Mouse (Mus musculus): Measurements from ENCODE around the gene Gm10591. TPM values are rescaled to one million over a fixed set of nuclear protein-coding genes. Genes with fewer than 3 reads are reported as not detected.
"Not testable (repeated sequence)": the region's sequence is repeated elsewhere in the genome, so short reads cannot be mapped to it uniquely, and the experiment has no call there.

Gm10591 gene
- total RNA-seq (2021), result not detected

DNA sequence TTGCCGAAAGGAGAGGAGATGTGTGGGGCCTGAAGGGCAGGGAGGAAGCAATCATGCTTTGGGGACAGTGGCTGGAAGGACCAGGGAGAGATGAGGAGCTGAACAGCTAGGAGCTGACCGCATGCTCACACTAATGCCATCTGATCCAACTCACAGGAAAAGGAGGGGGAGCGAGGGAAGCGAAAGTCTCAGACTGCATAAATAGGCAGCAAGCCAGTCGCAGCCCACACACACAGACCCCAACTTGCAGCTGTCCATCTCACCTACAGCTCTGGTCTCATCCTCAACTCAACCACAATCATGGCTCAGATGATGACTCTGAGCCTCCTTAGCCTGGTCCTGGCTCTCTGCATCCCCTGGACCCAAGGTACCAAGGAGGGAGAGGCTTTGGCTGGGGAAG lies at the start of gene Gm10591:
Gene Gm10591, plus strand, starts transcription at position 301 of the 400 bp plus-strand sequence.
- intact Hi-C loops (cut with DNase I); DNase-seq: not testable (repeated sequence)

GRCm38 (mm10) chr4:42629419-42629818 lies 17.4 kb downstream of the Gm10591 start, which contains the start of gene Gm2564:
Gm2564 (plus strand) TSS chr4:42629719.
- intact Hi-C loops (cut with DNase I); DNase-seq: not testable (repeated sequence)

DNA sequence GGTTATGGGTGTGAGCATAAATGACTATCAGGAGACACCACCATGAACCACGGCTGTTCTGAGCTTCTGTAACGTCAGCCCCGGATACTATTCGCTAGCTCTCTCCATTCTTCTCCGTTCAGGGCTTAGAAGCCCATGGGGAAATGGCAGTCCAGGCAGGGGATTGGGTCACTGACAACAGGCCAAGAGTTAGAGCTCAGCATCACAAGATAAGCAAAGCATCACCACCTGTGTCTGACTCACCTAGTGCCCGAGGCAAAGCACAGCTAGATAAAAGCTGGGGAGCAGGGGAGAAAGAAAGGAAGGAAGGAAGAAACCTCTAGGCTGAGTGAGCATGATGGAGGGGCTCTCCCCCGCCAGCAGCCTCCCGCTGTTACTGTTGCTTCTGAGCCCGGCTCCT lies 43.0 kb downstream of the Gm10591 start, which contains the start of gene Ccl27b:
Gene Ccl27b, plus strand, starts transcription at position 301 of the 400 bp plus-strand sequence.
- intact Hi-C loops (cut with DNase I), result not testable (repeated sequence)

GRCm38 (mm10) chr4:42661793-42662192 lies 49.8 kb downstream of the Gm10591 start, which contains the start of gene Il11ra2:
Il11ra2 (minus strand) TSS chr4:42661893.
- DNase-seq; intact Hi-C loops (cut with DNase I): not testable (repeated sequence)

More for the DNA sequence above, 43.0 kb downstream of the Gm10591 start, which contains the start of gene Ccl27b:
- not testable (repeated sequence) for DNase-seq

Other genes with a start within 250 kb of the Gm10591 start
- not detected for gene Gm21586, start 172.8 kb upstream of the Gm10591 start, total RNA-seq (2021)
- not detected for gene Gm2163, start 145.4 kb upstream of the Gm10591 start, total RNA-seq (2021)
- not detected for gene Fam205a2, start 84.0 kb upstream of the Gm10591 start, total RNA-seq (2021)
- 1 to 10 TPM; 2.4 to 3.0 TPM for gene Gm2564, start 17.5 kb downstream of the Gm10591 start, total RNA-seq (2021)
- not detected for gene Ccl27b, start 43.1 kb downstream of the Gm10591 start, total RNA-seq (2021)
- under 1 TPM in 1 of 2 experiments, not detected in 1; 0.27 TPM for gene Il11ra2, start 49.7 kb downstream of the Gm10591 start, total RNA-seq (2021)
- not detected for gene 4930578G10Rik, start 123.3 kb downstream of the Gm10591 start, total RNA-seq (2021)
- gene Ccl19, start 144.4 kb downstream of the Gm10591 start, total RNA-seq (2021), result under 1 TPM in 1 of 2 experiments, not detected in 1; 0.73 TPM
- 10 to 100 TPM; 40.1 to 54.5 TPM for gene Ccl21a, start 161.8 kb downstream of the Gm10591 start, total RNA-seq (2021)
- gene Fam205a1, start 241.7 kb downstream of the Gm10591 start, total RNA-seq (2021), result under 1 TPM in 1 of 2 experiments, not detected in 1; 0.08 TPM
- not detected for gene Gm12394, start 244.6 kb downstream of the Gm10591 start, total RNA-seq (2021)

Measured in heart, postnatal 36 days (tissue).